Mouse (Mus musculus) spleen, postnatal 10 days (tissue): Measurements from ENCODE around the gene Spag17.

Experiments
- DNase-seq, 2 experiments: peaks; one replicate each; pipeline ENCODE4 v3.0.0; 2021 to 2022; ENCODE audit warnings: low spot score in 2 of 2

Gene Spag17

GRCm38 (mm10) chr3:99964345-99964744 lies 79.1 kb downstream of the Spag17 start:
- no peak for DNase-seq

- DNase-seq: no peak
These were observed 80.7 kb downstream of the Spag17 start for GRCm38 (mm10) chr3:99965863-99966262.

GRCm38 (mm10) chr3:99966285-99966684 lies 81.1 kb downstream of the Spag17 start:
- no peak for DNase-seq

- DNase-seq: no peak
These were observed 85.6 kb downstream of the Spag17 start for GRCm38 (mm10) chr3:99970766-99971165.

- DNase-seq: no peak
These were observed 95.8 kb downstream of the Spag17 start for GRCm38 (mm10) chr3:99981046-99981445.

GRCm38 (mm10) chr3:100004676-100005075 lies 119.5 kb downstream of the Spag17 start:
- no peak for DNase-seq

- DNase-seq: no peak
These were observed 124.6 kb downstream of the Spag17 start for GRCm38 (mm10) chr3:100009807-100010206.

GRCm38 (mm10) chr3:100014110-100014509 lies 128.9 kb downstream of the Spag17 start:
- no peak for DNase-seq

GRCm38 (mm10) chr3:100031291-100031690 lies 146.1 kb downstream of the Spag17 start:
- no peak for DNase-seq

GRCm38 (mm10) chr3:100032969-100033368 lies 147.8 kb downstream of the Spag17 start:
- DNase-seq: no peak

- DNase-seq: no peak
These were observed 149.3 kb downstream of the Spag17 start for GRCm38 (mm10) chr3:100034366-100034956.

- DNase-seq: no peak
These were observed 149.9 kb downstream of the Spag17 start for GRCm38 (mm10) chr3:100035097-100035496.

- no peak for DNase-seq
These were observed 151.6 kb downstream of the Spag17 start for GRCm38 (mm10) chr3:100036846-100037245.

GRCm38 (mm10) chr3:100074406-100074805 lies 189.2 kb downstream of the Spag17 start:
- no peak for DNase-seq

GRCm38 (mm10) chr3:100102386-100103092 lies 217.3 kb downstream of the Spag17 start:
- no peak for DNase-seq

GRCm38 (mm10) chr3:100106736-100107135 lies 221.5 kb downstream of the Spag17 start:
- DNase-seq: no peak

GRCm38 (mm10) chr3:100118681-100119080 lies 233.5 kb downstream of the Spag17 start:
- DNase-seq: no peak

- DNase-seq: no peak
These were observed 236.8 kb downstream of the Spag17 start for GRCm38 (mm10) chr3:100121961-100122360.

- DNase-seq: no peak
These were observed 237.2 kb downstream of the Spag17 start for GRCm38 (mm10) chr3:100122445-100122844.

- no peak for DNase-seq
These were observed 275.7 kb downstream of the Spag17 start for GRCm38 (mm10) chr3:100160682-100161445.

- no peak for DNase-seq
These were observed 276.6 kb downstream of the Spag17 start for GRCm38 (mm10) chr3:100161665-100162314.
